Mouse (Mus musculus) cerebellum, postnatal 25 days (tissue): ENCODE data around the gene Nckap5.

Source experiments
- DNase-seq, 2 experiments: peaks; one replicate each; pipeline ENCODE4 v3.0.0; 2021; ENCODE audit warnings: mixed read lengths in 2 of 2

Gene Nckap5

DNA sequence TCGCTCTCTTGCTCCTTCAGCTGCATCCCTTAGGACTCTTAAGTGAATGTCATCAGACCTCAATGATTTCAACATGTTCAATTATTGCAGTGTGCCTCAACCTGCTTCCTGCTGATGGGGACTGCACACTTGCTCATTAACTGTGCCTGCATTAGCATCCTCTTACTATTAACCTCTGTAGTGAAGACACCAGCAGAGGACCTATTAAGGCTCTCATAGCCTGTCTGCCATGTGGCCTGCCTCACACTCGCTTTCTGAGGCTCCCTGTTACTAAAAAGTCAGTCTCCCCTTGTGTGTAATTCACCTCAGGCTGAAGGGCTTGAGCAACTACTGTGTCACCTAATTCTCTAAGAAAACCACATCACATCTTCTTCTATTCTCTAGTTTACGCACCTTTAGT lies 470.5 kb downstream of the Nckap5 start:
- DNase-seq = no peak

DNA sequence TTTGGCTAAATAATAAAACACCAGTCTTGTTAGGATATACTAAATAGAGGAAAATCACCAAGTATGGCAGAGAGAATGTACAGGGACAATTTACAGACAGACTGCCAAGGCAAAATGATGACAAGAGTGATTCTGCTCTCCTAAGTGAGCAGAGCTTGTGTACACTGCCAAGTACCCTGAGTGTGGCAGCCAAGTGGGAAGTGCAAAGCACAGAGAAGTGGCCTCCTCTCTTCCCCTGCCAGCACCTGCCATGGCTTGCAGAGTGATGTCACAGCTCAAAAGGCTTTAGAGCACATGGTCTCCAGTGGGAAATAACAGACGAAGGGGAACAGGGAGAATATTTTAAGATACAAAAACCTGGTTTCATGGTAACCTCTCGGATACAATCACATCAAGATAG lies 488.8 kb downstream of the Nckap5 start:
- peak; percentile 25 to 45 for DNase-seq

DNA sequence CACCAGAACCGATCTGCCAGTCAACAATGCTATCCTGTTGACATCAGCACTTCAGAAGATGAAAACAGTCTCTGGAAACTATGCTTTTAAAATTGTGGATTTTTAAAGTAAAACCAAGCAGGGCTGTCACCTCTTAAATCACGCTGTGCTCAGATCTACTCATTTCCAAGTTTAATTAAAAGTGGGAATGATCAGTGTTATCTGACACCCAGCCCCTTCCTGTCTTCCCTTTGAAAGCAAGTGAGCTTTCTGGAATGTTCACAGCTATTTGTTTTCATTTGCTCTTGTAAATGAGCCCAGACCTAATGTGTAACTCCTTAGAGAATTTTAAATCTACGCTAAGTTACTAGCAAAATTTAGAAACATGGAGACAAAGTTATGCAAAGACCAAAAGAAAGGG lies 491.3 kb downstream of the Nckap5 start:
- DNase-seq = no peak

DNA sequence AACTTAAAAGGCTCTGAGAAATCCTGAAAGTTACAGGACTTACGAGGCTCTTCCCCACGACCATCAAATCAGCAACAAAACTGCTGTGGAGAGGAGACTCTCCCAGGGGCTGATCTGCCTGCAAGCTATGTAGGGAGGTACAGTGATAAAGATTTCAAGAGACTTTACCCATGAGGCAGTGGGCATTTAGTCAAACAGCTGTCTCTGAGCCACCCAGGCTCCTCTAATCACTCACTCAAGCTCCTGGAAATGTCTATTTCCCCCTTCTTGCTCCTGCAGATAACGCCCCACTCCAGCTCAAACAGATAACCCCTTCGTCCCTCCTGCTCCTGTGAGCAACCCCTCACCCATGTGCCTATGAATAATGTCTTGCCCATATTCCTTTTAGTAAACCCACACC lies 496.4 kb downstream of the Nckap5 start:
- no peak for DNase-seq

DNA sequence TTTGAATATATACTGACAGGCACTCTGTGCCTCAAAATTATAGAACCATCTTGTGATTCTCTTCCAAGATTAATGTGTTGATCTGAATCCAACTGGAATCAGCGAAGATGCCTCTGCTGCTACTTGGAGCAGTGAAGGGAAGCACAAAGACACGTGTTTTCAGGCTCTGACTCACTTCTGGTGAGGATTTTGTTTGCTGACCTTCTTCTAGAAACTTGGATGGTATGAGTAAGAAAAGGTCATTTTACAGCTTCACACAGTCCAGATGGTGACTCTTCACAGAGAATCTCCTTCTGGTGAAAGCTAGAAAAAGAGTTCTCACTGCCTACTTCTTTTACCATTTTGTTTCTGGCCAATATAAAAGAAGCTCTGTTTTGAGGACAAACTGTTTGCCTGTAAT lies 498.6 kb downstream of the Nckap5 start:
- DNase-seq = no peak

DNA sequence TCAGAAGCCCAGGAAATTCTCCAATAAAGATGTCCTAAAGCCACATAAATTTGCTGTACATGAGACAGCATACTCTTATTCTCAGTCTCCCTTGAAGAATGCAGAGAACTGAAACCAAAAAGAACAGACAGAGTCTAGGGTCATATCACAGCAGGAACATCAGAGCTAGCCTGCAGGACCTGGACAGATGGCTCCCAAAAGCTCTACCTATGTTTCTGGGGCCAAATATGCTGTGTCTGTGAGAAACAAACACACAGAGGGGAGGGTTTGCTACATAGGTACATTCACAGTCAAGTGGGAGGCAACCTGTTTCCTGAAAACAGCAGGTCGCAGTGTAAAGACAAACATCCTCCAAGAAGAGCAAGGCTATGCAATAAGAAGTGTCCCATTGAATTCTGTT lies 509.9 kb downstream of the Nckap5 start:
- peak; percentile 20 to 41 for DNase-seq

DNA sequence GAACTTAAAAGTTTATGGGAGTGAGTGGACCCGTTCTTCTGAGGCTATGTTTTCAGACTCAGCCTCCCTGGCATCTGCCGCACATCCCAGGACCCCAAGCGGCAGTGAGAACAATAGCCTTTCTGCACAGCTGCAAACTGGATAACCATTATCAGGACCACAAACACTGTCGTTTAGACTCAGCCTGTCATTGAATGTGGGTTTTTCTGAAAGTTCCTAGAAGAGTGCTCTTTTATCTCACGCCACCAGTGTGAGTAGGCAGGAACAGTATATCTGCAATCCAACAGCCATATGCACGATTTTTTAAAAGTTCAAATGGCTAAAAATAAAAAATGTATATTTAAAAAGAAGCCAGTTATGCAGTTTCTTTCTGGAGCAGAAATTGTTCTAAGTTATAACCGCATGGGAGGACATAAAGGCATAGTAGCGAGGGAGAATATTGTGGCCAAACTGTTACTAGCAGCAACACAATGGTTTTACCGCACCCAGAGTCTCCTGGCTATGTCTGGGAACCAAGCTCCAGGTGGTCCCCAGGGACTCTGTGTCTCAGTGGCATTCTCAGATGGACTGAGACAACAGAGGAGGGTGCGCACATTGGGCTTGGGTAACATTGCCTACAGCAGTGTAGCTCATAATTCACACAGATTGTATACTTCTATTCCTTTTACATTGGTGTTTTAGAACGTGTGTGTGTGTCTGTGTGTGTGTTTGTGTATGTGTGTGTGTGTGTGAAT lies 512.6 kb downstream of the Nckap5 start:
- no peak for DNase-seq

DNA sequence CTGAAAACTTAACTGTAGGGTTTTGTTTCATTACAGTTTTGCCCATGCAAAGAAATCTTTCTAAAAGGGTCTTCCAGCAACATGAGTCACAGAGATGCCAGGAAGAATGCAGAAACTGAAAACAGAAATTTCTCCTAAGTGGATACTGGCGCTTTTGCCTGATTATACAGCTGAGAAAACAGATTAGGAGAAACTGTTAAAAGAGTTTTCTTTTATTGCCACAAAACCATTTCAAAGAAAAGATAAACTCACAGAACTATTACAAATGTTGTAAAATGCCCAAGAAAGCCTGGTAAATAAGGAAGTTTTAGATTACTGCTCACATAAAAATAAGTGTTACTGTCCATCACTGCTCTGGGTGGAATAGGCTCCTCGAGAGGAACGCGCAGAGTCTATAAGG lies 513.3 kb downstream of the Nckap5 start:
- no peak for DNase-seq

DNA sequence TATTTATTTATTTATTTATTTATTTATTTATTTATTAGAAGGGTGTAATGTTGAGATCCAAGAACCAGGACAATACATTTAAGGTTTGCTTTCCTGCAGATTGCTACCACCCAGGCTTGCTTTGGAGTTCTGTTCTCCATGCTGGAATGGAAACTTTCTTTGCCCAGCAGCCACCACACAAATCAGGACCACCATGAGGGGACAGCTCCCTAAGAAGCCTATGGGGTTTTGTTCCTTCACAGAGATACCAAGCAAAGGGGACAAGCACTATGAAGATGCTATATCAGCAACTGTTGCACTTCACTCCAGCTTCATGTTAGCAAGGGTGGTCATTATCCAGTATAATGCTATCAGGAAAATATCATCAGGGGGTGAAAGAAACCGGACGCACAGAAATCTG lies 513.7 kb downstream of the Nckap5 start:
- DNase-seq = no peak

DNA sequence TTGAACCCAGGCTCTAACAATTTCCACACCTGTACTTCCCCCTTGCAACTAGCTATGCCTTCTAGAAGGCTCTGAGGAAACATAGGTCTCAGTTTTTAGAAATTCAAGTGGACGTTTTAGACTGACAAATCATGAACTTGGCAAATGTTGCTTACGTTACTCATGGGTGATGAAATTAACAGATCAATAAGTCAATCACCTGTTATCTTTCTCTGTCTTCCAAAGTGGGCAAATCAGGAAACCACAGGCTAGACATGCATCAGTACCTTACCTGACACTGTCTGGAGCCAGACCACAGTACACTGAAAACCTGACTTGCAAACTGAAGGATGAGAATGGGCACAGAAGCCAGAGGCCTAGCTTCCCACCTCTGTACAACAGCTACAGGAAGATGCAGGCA lies 529.5 kb downstream of the Nckap5 start:
- no peak for DNase-seq

DNA sequence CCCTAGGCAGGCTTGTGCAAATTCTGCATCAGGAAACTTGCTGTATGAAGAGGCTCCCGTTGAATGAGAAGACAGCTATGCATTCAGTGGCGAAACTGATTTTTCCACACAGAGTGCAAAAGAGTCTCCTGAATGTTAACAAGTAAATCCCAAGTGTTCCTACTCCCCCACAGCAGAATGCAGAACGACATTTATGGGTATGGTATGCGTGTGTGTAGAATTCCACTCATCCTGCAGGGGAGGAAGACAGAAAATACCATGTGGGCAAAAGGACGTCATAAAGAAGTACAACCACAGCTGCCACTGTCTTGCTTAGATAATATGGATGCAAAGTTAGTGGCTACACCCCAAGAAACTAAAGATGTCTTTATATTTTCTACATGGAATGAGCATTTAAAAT lies 565.7 kb downstream of the Nckap5 start:
- no peak for DNase-seq

DNA sequence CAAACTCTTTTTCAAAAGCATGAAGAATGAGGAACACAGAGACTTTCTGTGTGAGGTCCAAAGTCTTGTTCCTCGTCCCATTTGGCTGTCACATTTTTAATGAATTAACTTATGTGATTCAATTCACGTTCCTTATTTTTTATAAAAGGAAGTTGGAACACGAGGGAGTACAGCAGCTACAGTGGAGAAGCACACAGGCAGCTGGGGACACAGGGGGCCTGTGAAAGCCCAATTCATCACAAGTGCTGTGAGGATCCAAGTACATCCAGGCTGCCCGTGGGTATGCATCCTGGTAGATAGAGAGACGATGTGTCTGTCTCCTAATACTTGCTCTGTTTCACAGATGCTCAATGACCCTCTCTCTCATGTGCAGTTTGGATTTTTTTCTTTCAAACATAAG lies 576.2 kb downstream of the Nckap5 start:
- no peak for DNase-seq

DNA sequence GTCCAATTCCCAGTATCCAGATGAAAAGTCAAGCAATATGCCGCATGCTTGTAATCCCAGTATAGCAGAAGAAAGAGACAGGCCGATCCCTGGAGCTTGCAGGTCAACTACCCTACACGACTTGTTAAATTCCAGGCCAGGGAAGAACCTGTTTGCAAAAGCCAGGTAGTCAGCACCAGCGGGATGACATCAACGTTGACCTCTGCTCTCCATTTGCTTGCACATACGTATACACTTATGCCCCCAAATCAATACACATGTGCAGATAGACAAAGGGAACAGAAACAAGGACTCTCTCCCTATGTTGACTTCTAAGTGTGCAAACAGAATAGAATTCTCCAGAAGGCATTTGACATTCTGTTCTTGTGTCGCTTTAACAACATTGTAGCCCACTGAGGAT lies 576.7 kb downstream of the Nckap5 start:
- DNase-seq = no peak

DNA sequence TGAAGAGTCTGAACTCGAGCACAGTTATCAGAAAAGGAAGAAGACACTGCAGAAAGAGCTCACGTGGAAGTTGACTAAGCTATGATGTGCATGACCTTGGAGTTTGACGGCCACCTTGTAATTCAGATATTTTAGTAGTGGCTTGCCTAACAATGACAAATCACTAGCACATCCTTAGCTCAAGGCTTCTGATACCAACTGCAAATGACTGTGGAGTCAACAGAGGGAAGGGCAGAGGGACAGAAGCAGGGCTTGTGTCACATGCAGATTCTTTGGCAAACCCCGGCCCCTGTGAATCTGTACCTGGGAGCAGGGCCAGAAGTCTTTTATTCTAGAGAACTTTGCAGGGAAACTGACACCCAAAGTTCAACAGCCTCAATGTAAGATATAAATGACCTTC lies 597.4 kb downstream of the Nckap5 start:
- DNase-seq = no peak

DNA sequence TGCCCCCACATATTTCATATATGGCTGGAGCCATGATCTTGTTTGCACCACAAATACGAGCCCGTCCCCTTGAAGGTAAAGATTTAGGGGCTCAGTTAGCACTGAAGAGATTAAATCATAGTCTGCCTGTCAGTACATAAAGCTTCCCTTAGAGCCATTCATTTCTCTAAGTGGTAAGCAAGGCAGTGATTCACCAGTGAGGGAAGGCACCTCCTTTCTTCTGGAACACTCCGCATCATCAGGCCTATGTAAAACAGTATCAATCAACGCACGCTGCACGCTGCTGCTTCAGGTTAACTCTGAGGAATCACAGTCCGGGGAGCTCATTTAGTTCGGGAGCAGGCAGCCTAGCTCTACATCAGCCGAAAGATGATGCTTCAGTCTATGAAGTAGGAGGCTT lies 599.4 kb downstream of the Nckap5 start:
- no peak for DNase-seq

DNA sequence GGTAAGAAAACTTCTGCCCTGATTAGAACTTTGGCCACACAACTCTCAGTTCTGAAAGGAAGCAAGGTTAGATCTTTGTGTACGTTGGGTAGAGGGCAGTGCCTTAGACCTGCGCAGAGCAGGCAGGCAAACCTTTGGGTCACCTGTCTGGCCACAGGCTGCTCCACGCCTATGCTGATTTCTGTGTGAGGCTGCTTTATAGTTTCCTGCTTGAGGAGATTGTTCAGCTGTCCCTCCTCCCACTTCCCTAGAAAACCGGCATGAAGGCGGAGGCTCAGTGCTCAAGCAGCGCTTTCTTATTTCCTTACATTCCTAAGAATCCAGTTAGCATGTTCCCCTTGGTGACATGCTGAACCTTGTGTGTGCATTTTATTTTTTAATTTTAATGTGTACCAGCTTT lies 620.4 kb downstream of the Nckap5 start:
- no peak for DNase-seq

DNA sequence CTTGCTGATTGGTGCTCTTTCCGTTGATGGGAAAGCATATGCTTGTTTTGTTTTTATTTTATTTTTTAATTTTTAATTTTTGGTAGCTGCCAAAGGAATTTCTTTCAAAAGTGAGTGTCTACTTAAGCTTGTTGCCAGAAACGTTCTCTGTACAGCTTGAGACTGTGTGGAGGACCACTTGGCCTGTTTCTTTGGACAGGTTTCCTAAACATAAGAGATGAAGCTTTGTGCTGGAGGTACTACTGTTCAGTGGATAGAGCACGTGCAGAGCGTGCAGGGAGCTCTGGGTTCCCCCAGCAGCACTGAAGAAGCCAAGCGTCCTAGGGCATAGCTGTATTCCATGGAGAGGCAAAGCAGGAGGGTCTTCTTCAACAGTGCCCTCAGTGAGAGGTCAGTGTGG lies 620.9 kb downstream of the Nckap5 start:
- DNase-seq = no peak

DNA sequence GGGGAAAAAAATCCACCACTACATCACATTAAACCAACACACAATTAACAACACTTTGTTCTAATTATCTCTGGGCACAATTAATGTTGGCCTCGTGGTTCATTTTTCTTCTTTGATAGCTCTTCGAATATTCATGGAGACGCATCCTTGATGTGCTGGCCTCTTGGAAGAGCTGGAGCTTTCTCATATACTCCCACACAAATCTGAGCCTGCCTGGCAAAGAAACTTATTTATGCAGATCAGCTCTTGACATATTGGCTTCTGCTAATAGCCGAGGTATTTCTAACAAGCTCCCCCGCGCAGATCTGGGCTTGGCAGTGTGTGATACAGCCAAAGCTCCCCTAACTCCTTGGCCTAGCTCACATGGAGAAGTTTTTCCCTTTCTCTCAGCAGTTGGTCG lies 621.5 kb downstream of the Nckap5 start:
- DNase-seq = no peak

DNA sequence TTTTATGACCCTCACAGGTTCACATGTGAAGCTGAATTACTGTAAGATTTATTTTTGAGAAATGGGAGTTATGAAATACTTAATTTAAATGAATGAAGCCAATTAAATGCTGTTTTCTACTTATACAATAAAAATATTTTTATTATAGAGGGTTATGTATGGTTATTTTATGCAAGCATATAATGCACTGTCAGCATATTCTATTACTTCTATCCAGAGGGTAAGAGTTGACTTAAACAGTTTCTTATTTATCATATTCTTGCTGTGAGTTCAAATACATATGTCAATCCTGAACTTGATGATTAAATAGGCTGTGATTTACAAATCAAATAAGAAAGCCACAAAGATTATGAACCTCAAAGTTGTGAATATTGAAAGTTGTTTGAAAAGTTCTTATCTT lies 633.7 kb downstream of the Nckap5 start:
- DNase-seq = no peak

DNA sequence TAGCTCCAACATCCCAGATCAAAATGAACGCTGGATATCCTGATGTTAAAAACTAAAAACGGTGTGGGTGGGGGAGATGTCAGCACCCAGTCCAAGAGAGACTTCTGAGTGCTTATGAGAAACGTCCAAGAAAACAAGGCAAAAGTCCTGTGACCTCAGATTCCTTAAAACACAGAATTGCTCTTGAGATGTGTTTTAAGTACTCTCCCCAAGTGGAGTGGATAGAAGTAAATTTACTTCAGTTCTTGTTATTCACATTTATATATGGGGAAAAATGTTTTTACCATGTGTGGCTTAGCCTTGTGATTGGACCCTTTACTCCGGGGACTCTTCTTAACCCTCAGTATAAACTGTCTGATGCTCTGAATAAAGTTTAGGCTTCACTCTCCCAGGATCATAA lies 640.2 kb downstream of the Nckap5 start:
- no peak for DNase-seq

DNA sequence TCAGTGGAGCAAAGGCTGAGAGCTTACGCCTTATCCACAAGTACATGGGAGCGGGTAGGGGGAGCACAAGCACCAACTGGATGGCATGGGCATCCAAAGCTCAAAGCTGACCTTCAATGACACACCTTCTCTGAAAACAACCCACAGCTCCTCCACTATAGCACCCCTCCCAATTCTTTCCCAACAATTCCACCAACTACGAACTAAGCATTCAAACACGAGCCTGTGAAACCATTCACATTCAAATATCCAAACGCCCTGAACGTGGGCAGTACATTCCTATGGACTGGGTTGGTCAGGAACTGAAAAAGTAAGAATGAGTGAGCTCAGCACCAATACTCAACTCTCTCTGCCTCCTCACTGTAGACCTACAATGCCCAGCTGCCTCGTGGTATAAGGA lies 646.8 kb downstream of the Nckap5 start:
- no peak for DNase-seq

DNA sequence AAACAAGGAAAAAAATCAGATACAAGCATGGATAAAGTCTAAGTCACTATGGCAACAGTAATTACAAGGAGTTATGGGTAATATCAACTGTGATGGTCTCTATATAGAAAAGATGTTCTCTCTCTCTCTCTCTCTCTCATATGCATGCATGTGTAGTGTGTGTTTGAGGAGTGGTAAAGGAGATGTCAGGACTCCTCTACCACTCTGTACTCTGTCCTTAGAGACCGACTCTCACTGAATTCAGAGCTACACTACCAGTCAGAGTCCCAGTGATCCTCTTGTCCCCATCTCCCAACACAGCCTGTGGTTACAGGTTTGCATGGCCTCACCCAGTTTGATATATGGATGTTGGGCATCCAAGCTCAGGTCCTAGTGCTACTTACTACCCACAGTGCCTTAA lies 662.0 kb downstream of the Nckap5 start:
- DNase-seq = no peak

DNA sequence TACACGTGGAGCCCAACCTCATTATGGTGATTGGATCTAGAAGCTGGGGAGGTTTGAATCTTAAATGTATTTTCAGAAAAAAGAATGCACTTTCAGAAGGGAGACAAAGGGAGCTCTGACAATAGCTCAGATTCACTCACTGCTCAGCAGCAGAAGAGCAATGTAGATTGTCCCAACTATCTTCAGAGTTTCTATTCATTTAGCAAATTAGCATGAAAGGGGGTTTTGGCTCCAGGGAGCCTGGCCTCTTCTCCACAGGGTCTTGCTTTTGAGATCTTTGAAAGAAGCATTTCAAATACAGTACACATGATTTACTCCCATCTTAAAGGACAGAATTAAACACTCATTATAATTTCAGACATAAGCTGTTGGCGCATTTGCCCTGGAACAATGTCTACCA lies 662.5 kb downstream of the Nckap5 start:
- DNase-seq = no peak

DNA sequence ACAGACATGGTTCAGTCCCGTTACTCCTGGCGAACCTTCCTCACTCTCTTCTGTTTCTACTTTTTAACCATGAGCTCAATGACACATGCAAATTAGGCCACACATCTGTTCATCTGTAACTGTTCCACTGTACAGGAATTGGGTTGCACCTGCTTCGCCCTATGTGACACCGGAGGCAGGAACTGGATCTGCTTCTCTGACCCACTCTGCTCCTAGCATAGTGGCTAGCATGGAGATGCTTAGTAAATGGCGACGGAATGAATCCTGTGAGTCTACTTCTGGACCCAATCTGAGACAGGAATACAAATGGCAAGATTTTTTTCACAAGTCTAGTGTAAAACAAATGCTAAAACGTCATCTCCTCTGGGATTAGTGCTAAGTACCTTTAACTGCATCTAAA lies 663.1 kb downstream of the Nckap5 start:
- no peak for DNase-seq

DNA sequence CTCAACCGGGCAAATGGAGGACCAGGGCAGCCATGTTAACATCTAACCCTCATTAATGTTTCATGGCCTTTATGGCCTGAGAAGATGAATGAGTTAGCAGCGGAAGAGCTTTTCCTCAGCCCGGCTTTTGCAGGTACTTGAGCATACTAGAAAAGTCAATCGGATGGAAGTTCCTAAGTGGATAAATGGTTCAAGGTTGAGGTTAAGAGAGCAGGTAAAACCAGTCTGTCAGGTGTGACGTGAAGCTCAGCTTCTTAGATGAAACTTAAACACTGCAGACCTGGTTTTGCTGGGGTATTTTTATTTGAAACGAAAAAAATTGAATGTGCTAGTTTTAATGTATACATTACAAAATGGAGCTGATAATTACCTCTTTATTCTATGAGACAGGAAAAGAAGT lies 671.3 kb downstream of the Nckap5 start:
- no peak for DNase-seq

DNA sequence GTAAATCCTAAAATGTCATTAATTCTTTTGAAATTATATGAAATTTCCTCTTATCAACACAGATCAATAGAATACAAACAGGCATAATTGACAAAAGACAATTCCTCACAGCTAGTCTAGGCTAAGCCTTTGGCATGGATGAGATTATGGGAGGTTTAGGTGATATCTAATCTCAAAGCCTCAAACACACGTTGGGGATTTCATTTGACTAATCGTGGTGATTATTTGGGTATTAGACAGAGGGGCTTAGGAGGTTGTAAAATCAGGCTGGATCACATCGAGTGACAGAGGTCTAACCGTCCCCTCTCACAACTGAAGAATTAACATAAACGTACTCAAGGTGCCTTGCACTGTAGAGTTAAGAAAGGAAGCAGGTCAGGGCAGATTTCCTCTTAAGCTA lies 674.8 kb downstream of the Nckap5 start:
- no peak for DNase-seq
